Mouse (Mus musculus) ES-E14 (cell line): ENCODE measurements around the gene Bhmt2. TPM values are rescaled to one million over a fixed set of nuclear protein-coding genes. Genes with fewer than 3 reads are reported as not detected.

Experiments used
- DNase-seq: peaks from one replicate; pipeline ENCODE4 v3.0.0-alpha.2; 2013; ENCODE audit warnings: low read depth, low spot score
- H3K27ac ChIP-seq: 2 replicates; pipeline ENCODE4 v1.5.1; 2012; ENCODE audit warnings: low read depth, mild to moderate bottlenecking, low read length, moderate library complexity, mixed read lengths; ENCODE audit not compliant: poor library complexity, insufficient read depth, severe bottlenecking
- H3K36me3 ChIP-seq: 2 replicates; pipeline ENCODE4 v1.6.1; 2012; ENCODE audit warnings: mild to moderate bottlenecking, low read length, moderate library complexity, mixed read lengths; ENCODE audit not compliant: control insufficient read depth, poor library complexity, insufficient read depth, severe bottlenecking
- H3K4me1 ChIP-seq, 2 experiments: fragments of 150-350 bp in 1 of 2; sonication (generic) in 1 of 2; 2 replicates each; pipeline ENCODE4 v1.6.1; 2012; ENCODE audit warnings: low read length in 2 of 2, mild to moderate bottlenecking in 1 of 2, mixed read lengths in 1 of 2; ENCODE audit not compliant: control insufficient read depth in 2 of 2, insufficient read depth in 2 of 2, poor library complexity in 1 of 2
- H3K4me3 ChIP-seq, 2 experiments: fragments of 150-350 bp in 1 of 2; sonication (generic) in 1 of 2; 2 replicates each; pipeline ENCODE4 v1.5.1; 2012; ENCODE audit warnings: low read length in 2 of 2, low read depth in 1 of 2, mild to moderate bottlenecking in 1 of 2, mixed read lengths in 1 of 2; ENCODE audit not compliant: insufficient read depth in 1 of 2, poor library complexity in 1 of 2, severe bottlenecking in 1 of 2
- H3K9ac ChIP-seq: 2 replicates; pipeline ENCODE4 v1.6.1; 2012; ENCODE audit warnings: low read depth, mild to moderate bottlenecking, low read length, mixed read lengths; ENCODE audit not compliant: poor library complexity, insufficient read depth, severe bottlenecking
- H3K9me3 ChIP-seq: fragments of 150-350 bp; sonication (generic); 2 replicates; pipeline ENCODE4 v1.6.1; 2012; ENCODE audit warnings: low read depth, mild to moderate bottlenecking, low read length; ENCODE audit not compliant: control insufficient read depth, insufficient read depth
- CHD2 ChIP-seq: IDR thresholded peaks from 2 replicates; pipeline ENCODE4 v1.6.1; 2014; ENCODE audit warnings: mild to moderate bottlenecking, low read depth, low read length, inconsistent platforms
- HCFC1 ChIP-seq: IDR thresholded peaks from 2 replicates; pipeline ENCODE4 v1.6.1; 2012; ENCODE audit warnings: low read length, inconsistent platforms, borderline replicate concordance; ENCODE audit not compliant: insufficient read depth
- MAFK ChIP-seq: IDR thresholded peaks from 2 replicates; pipeline ENCODE4 v1.6.1; 2014; ENCODE audit warnings: mild to moderate bottlenecking, low read depth, low read length, inconsistent platforms; ENCODE audit not compliant: insufficient read depth
- ZC3H11A ChIP-seq: IDR thresholded peaks from 2 replicates; pipeline ENCODE4 v1.6.1; 2012; ENCODE audit warnings: low read depth, mild to moderate bottlenecking, inconsistent platforms, low read length, borderline replicate concordance
- ZNF384 ChIP-seq: IDR thresholded peaks from 2 replicates; pipeline ENCODE4 v1.6.1; 2012; ENCODE audit warnings: low read depth, low read length, inconsistent platforms
- in situ Hi-C, 2 experiments: fragments of 600-800 bp; cut with MboI; formaldehyde crosslinking; loops; one replicate each; pipeline ENCODE4 v1.15.1; 2025; ENCODE audit warnings: low sequenced_read_pairs in 2 of 2, inconsistent platforms in 1 of 2; ENCODE audit not compliant: unreplicated experiment in 2 of 2
- total RNA-seq: library from RNA; depleted of rRNA; stranded (reverse); fragments of 300-350 nt; gene quantifications from 2 replicates; pipeline ENCODE4 v1.2.3, GENCODE M21; 2012

Gene Bhmt2
- total RNA-seq, 1 experiment, result 0.62 TPM

DNA sequence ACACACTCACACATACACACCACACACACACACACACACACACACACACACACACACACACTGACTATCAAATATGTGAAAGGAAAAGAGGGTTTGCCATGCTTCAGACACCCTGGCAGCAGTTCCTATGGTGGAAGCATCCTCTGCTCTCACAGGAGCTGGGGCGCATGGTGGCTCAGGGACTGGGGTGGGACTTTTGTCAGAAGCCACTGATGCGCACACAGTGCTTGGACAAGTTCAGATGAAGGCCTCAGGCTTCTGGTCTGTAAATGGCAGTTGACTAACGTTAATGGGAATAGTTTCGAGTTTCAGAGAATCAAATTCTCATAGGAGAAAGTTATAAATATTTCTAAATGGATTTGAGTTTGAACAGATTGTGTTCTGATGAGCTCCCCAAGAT lies 11.1 kb upstream of the Bhmt2 start:
- no peak overlapping the region for H3K27ac ChIP-seq
- no peak overlapping the region for H3K9ac ChIP-seq
- in situ Hi-C loops, result no loop called here
- TF ChIP-seq HCFC1, result no peak
- no peak for TF ChIP-seq CHD2
- H3K4me3 ChIP-seq, result no peak overlapping the region
- H3K9me3 ChIP-seq, result no peaks in the 10 kb centered on the region
- H3K36me3 ChIP-seq, result no peaks in the 10 kb centered on the region
- DNase-seq, result no peak
- peaks cover 0 to 5% of the 10 kb centered on the region in 2 experiments; a peak in 1 of 4 replicates for H3K4me1 ChIP-seq

DNA sequence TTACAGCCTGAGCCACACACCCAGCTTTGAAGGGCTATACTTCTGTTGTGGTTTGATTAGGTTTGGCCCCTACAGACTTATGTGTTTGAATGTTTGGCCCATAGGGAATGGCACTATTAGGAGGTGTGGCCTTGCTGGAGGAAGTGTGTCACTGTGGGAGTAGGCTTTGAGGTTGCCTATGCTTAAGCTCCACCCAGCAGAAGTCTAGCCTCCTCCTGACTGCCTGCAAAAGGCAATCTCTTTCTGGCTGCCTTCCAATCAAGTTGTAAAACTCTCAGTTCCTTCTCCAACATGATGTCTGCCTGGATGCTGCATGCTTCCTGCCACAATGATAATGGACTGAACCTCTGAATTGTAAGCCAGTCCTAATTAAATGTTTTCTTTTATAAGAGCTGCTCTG lies 9.2 kb upstream of the Bhmt2 start:
- DNase-seq, result no peak
- TF ChIP-seq ZC3H11A (no peak), MAFK (no peak), ZNF384 (no peak), HCFC1 (no peak), CHD2 (no peak)
- Histone ChIP-seq H3K9ac (no peak overlapping the region), H3K4me3 (no peak overlapping the region), H3K4me1 (peaks cover 0 to 5% of the 10 kb centered on the region in 2 experiments; a peak in 1 of 4 replicates), H3K27ac (no peak overlapping the region), H3K36me3 (no peaks in the 10 kb centered on the region), H3K9me3 (no peaks in the 10 kb centered on the region)
- in situ Hi-C loops, result no loop called here

GRCm38 (mm10) chr13:93676864-93677263 lies 2.8 kb upstream of the Bhmt2 start:
- Histone ChIP-seq H3K4me3 (no peak overlapping the region), H3K9me3 (no peaks in the 10 kb centered on the region), H3K27ac (no peak overlapping the region), H3K36me3 (no peaks in the 10 kb centered on the region), H3K4me1 (no peaks in the 10 kb centered on the region), H3K9ac (no peak overlapping the region)
- in situ Hi-C loops, result no loop called here
- TF ChIP-seq HCFC1 (no peak), ZC3H11A (no peak), MAFK (no peak), ZNF384 (no peak), CHD2 (no peak)
- DNase-seq, result no peak

DNA sequence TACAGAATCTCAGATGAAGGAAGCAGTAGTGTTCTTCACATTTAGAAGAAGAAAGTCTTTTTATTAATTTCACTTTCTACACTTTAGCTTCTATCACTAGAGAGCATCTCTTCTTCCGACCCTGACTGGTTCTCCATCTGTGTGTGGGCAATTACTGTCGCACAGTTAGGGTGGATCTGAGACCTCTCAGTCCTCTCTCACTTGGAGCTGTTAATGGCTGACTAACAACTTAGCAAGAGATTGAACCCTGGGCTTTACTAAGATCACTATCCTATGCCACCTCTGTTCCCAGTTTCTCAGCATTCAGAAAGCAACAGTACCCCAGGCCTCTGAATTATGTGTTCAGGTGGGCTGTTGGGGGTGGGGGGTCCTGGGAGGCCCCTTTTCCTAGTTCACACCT lies 806 bp downstream of the Bhmt2 start:
- Histone ChIP-seq H3K36me3 (no peaks in the 10 kb centered on the region), H3K4me1 (no peaks in the 10 kb centered on the region), H3K9me3 (no peaks in the 10 kb centered on the region), H3K27ac (no peak overlapping the region), H3K4me3 (no peak overlapping the region), H3K9ac (no peak overlapping the region)
- DNase-seq, result no peak
- TF ChIP-seq ZNF384, result no peak
- no peak for TF ChIP-seq MAFK
- no peak for TF ChIP-seq CHD2
- no peak for TF ChIP-seq HCFC1
- TF ChIP-seq ZC3H11A, result no peak
- in situ Hi-C loops, result no loop called here

GRCm38 (mm10) chr13:93672371-93672770 lies 1.7 kb downstream of the Bhmt2 start:
- H3K4me1 ChIP-seq, result no peaks in the 10 kb centered on the region
- H3K9ac ChIP-seq, result no peak overlapping the region
- H3K27ac ChIP-seq, result no peak overlapping the region
- no peak for TF ChIP-seq ZNF384
- no peak for TF ChIP-seq CHD2
- TF ChIP-seq ZC3H11A, result no peak
- no peak for TF ChIP-seq HCFC1
- TF ChIP-seq MAFK, result no peak
- no peak for DNase-seq
- H3K4me3 ChIP-seq, result no peak overlapping the region
- in situ Hi-C loops, result no loop called here
- H3K9me3 ChIP-seq, result no peaks in the 10 kb centered on the region
- H3K36me3 ChIP-seq, result no peaks in the 10 kb centered on the region
